Mouse (Mus musculus): ENCODE data around the gene Sox2. TPM values are rescaled to one million over a fixed set of nuclear protein-coding genes. Genes with fewer than 3 reads are reported as not detected.

Sox2 gene
- total and polyA plus RNA-seq, 2 experiments from 2014 or later, result 22.6 to 68.1 TPM

DNA sequence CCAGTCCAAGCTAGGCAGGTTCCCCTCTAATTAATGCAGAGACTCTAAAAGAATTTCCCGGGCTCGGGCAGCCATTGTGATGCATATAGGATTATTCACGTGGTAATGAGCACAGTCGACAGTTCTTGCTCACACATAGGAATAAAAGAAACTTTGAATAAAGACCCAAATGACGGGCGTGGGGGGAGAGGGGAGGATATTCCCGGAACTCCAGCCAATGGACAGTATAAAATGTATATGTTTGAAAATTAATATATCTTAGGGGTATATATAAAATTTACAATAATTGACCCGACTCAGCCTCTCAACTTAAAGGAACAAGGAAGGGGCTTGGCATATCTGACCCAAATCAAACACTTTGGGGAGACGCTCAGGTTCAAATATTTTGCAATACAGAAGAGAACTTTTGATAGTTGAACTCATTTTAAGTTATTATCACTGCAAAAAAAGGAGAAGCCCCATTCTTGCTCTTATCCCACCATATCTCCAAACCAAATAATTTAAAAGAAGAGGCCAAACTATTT is 3.8 kb downstream of the Sox2 start:
- no peaks in the 10 kb centered on the region for H3K4me1 ChIP-seq (ENCODE audit: insufficient read depth, low read length)
- H3K27ac ChIP-seq, result peak overlapping the region; percentile 76
- H3K4me2 ChIP-seq (ENCODE audit: low read depth, low read length), result peak overlapping the region; percentile 56
- peak; percentile 58 for DNase-seq (ENCODE audit: low spot score)
- no peak for ATAC-seq
- H3K27me3 ChIP-seq (ENCODE audit: insufficient read depth, low read length), result peaks cover 38% of the 10 kb centered on the region
- no peaks in the 10 kb centered on the region for H3K36me3 ChIP-seq (ENCODE audit: insufficient read depth, low read length)
- 6% methylated on average over 9 of the region's 9 CpGs for WGBS
- peak overlapping the region; percentile 57 for H3K9ac ChIP-seq (replicated peaks; ENCODE audit: low read length)
- H3K4me3 ChIP-seq (ENCODE audit: low read length), result peak overlapping the region; percentile 55
- H3K9me3 ChIP-seq (ENCODE audit: low read length), result no peaks in the 10 kb centered on the region
- TF ChIP-seq CTCF (IDR thresholded peaks at IDR 0.05; ENCODE audit: low read depth), result no peak

DNA sequence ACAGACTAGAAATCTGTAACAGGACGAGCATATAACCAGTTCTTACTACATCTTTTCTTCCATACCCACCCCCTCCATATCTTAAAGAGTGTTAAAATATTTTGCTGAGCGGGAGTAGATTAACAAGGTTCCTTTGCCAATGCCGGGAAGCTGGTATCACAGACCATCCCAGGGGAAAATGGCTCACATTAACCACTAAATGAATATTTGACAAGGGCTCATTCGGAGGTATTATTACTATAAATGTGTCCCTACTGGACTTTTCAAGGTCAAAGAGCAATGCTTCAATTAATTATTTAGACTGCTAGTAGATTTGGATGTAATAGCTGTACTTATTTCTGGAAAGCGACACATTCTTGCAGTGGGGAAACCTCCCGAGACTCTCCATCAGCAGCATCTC is 4.6 kb downstream of the Sox2 start:
- no peaks in the 10 kb centered on the region for H3K4me1 ChIP-seq (ENCODE audit: insufficient read depth, low read length)
- peak overlapping the region; percentile 55 for H3K4me3 ChIP-seq (ENCODE audit: low read length)
- WGBS, result 15% methylated on average over 6 of the region's 6 CpGs
- H3K9me3 ChIP-seq (ENCODE audit: low read length), result no peaks in the 10 kb centered on the region
- no peak for TF ChIP-seq CTCF (IDR thresholded peaks at IDR 0.05; ENCODE audit: low read depth)
- ATAC-seq (no peak), DNase-seq (ENCODE audit: low spot score) (peak; percentile 38)
- H3K4me2 ChIP-seq (ENCODE audit: low read depth, low read length), result peak overlapping the region; percentile 56
- H3K9ac ChIP-seq (replicated peaks; ENCODE audit: low read length), result peak overlapping the region; percentile 57
- H3K27ac ChIP-seq, result peak overlapping the region; percentile 76
- H3K27me3 ChIP-seq (ENCODE audit: insufficient read depth, low read length), result peaks cover 38% of the 10 kb centered on the region
- no peaks in the 10 kb centered on the region for H3K36me3 ChIP-seq (ENCODE audit: insufficient read depth, low read length)

DNA sequence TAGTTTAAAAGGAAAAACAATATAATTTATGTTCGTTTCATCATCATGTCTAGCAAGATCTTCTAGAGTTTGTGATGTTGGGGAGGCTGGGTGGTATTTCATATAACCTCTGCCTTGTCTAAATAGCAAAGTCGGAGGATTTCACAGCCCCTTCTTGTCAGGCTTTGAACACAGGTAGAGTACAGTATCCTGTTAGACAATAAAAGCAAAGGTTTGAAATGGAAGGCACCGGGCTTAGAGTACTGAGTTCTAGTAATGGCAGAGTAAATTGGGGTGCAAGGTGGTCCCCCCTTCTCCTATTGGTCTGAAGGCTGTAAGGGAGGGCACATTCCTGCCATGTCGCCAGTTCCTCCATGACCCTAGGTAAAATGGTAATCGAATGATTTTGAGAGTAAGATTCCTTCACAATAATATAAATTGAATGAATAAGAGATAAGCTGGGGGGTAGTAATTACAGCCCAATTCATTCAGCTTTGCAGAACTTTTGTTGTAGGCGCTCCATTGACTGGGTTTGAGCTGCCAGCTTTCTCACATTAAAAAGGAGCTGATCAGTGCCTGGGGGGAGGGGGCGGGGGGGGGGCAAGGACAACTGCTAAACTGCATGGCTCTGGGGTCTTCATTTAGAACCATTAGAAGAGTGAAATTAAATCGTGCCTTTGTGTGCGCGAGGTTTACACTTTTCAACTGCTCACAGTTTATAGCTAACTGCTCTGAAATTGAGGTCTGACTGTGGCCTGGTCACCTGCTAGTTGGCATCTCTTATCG is 5.3 kb downstream of the Sox2 start:
- ATAC-seq, result no peak
- DNase-seq (ENCODE audit: low spot score), result no peak
- Histone ChIP-seq H3K9ac (replicated peaks; ENCODE audit: low read length) (peak overlapping the region; percentile 57), H3K9me3 (ENCODE audit: low read length) (no peaks in the 10 kb centered on the region), H3K4me3 (ENCODE audit: low read length) (peak overlapping the region; percentile 55), H3K4me1 (ENCODE audit: insufficient read depth, low read length) (no peaks in the 10 kb centered on the region), H3K27ac (peak overlapping the region; percentile 76), H3K4me2 (ENCODE audit: low read depth, low read length) (peak overlapping the region; percentile 56), H3K27me3 (ENCODE audit: insufficient read depth, low read length) (peaks cover 38% of the 10 kb centered on the region), H3K36me3 (ENCODE audit: insufficient read depth, low read length) (no peaks in the 10 kb centered on the region)
- WGBS, result 22% methylated on average over 11 of the region's 11 CpGs
- no peak for TF ChIP-seq CTCF (IDR thresholded peaks at IDR 0.05; ENCODE audit: low read depth)

DNA sequence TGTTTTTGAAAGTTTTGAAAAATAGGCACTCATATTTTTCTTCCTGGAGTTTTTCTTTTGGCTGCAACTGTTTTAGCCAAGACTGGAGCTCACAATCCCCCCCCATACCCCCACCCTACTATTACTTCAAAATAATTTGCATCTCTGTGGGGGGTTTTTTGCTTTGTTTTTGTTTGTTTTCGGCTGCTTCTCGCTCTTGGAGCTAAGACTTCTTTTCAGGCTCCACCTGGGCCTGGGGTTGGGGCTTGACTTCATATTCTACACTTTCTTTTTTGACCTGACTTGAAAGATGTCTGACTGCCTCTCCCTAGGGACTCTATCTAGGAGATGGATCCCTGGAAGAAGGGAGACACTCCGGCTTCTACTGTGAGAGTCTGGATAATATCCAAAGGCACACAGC is 5.9 kb downstream of the Sox2 start:
- Histone ChIP-seq H3K9me3 (ENCODE audit: low read length) (no peaks in the 10 kb centered on the region), H3K4me2 (ENCODE audit: low read depth, low read length) (peak overlapping the region; percentile 56), H3K9ac (replicated peaks; ENCODE audit: low read length) (peak overlapping the region; percentile 57), H3K4me1 (ENCODE audit: insufficient read depth, low read length) (no peaks in the 10 kb centered on the region), H3K4me3 (ENCODE audit: low read length) (peak overlapping the region; percentile 55), H3K27ac (peak overlapping the region; percentile 76), H3K27me3 (ENCODE audit: insufficient read depth, low read length) (peaks cover 38% of the 10 kb centered on the region), H3K36me3 (ENCODE audit: insufficient read depth, low read length) (no peaks in the 10 kb centered on the region)
- ATAC-seq (no peak), DNase-seq (ENCODE audit: low spot score) (peak; percentile 33)
- no peak for TF ChIP-seq CTCF (IDR thresholded peaks at IDR 0.05; ENCODE audit: low read depth)
- WGBS, result 15% methylated on average over 3 of the region's 3 CpGs

DNA sequence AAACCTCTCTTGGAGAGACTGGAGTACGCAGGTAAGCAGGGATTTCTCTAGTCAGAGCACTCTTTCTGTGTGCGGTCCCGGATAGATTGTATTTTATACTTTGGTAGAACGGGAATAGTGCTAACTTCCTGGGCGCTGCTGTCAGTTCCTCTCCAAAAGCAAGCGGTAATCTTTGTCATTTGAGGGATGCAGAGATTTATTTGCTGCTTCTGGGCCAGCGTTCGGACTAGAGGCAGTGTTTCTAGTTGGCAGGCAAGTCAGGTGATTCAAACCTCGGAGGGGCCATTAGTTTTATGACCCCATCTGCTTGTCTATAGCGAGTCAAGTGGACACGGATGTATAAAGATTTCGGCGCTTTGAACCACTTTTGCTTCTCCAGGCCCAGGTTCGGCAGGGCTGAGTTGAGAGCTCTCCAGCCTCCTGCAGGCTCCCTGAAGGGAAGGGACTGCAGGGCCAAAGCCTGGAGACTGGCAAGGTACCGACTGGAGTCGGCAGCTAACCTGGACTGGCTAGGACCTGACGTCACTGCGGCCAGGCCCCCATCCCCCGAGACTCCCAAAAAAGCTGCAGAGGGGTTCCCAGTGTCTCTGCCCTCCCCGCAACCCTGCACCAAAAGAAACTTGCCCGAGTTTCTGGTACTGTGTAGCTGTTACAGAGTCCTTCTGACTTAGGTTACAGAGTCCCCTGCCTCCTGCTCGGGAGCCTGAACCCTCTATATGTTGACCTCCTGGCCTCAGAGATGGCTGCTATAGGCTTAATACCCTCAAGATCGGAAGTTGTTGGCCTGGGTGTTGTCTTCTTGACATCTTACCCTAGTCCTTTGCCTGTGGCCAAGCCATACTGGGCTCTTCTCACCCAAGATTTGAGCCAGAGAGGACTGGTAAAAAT is 6.9 kb downstream of the Sox2 start:
- no peaks in the 10 kb centered on the region for H3K9me3 ChIP-seq (ENCODE audit: low read length)
- peak overlapping the region; percentile 57 for H3K9ac ChIP-seq (replicated peaks; ENCODE audit: low read length)
- H3K27ac ChIP-seq, result peak overlapping the region; percentile 76
- DNase-seq (ENCODE audit: low spot score), result peak; percentile 42
- peak overlapping the region; percentile 55 for H3K4me3 ChIP-seq (ENCODE audit: low read length)
- 11% methylated on average over 23 of the region's 23 CpGs for WGBS
- H3K4me1 ChIP-seq (ENCODE audit: insufficient read depth, low read length), result no peaks in the 10 kb centered on the region; the same call in 1 of the 2 replicates
- no peak; the same call in 1 of the 2 replicates for ATAC-seq
- peak overlapping the region; percentile 56 for H3K4me2 ChIP-seq (ENCODE audit: low read depth, low read length)
- peaks cover 38% of the 10 kb centered on the region for H3K27me3 ChIP-seq (ENCODE audit: insufficient read depth, low read length)
- TF ChIP-seq CTCF (IDR thresholded peaks at IDR 0.05; ENCODE audit: low read depth), result no peak
- H3K36me3 ChIP-seq (ENCODE audit: insufficient read depth, low read length), result no peaks in the 10 kb centered on the region

DNA sequence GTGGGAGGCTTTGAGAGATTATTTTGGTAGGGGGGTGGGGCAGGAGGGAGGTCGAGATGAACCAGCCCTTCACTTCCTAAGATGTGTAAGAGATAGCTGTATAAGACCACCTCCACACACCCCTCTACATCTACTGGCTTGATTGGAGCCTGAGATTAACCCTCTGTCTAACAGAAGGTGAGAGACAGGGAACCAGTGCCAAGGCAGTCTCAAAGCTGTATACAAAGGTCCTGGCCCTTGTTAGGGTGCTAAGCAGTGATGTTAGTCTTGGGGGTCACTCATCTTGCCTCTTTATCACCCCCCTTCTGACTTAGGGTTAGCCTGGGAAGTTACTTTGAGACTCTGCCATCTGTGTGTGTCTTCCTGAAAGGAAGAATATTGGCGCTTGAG is 7.5 kb downstream of the Sox2 start:
- Histone ChIP-seq H3K4me1 (ENCODE audit: insufficient read depth, low read length) (no peaks in the 10 kb centered on the region; the same call in 1 of the 2 replicates), H3K9me3 (ENCODE audit: low read length) (no peaks in the 10 kb centered on the region), H3K9ac (replicated peaks; ENCODE audit: low read length) (peak overlapping the region; percentile 57; the same call in 1 of the 2 replicates), H3K4me3 (ENCODE audit: low read length) (peak overlapping the region; percentile 55), H3K36me3 (ENCODE audit: insufficient read depth, low read length) (no peaks in the 10 kb centered on the region), H3K27ac (peak overlapping the region; percentile 76; the same call in 1 of the 2 replicates), H3K27me3 (ENCODE audit: insufficient read depth, low read length) (peaks cover 34% of the 10 kb centered on the region), H3K4me2 (ENCODE audit: low read depth, low read length) (peak overlapping the region; percentile 56)
- 46% methylated on average over 2 of the region's 2 CpGs for WGBS
- ATAC-seq (no peak), DNase-seq (ENCODE audit: low spot score) (no peak)
- no peak for TF ChIP-seq CTCF (IDR thresholded peaks at IDR 0.05; ENCODE audit: low read depth)

All from hindbrain, postnatal 0 days (tissue).